Mouse (Mus musculus): ENCODE measurements around the gene Akap2. TPM values are rescaled to one million over a fixed set of nuclear protein-coding genes. Genes with fewer than 3 reads are reported as not detected.

Gene Akap2
- polyA plus RNA-seq (2012): 0.33 and 0.36 TPM in 2 replicates

GRCm38 (mm10) chr4:57717354-57717753, at the start of gene Akap2:
TSS of gene Akap2 (plus strand) at chr4:57717657.

GRCm38 (mm10) chr4:57916201-57916661, 198.8 kb downstream of the Akap2 start, which contains the start of gene D630039A03Rik:
TSS of gene D630039A03Rik (minus strand) at chr4:57916297.

Other genes starting within 250 kb of the Akap2 start
- gene Pakap, start 149.5 kb upstream of the Akap2 start, polyA plus RNA-seq (2012): 0.04 TPM in 1 of 2 replicates, not detected in the other
- 0.03 and 0.05 TPM in 2 replicates for gene D630039A03Rik, start 198.6 kb downstream of the Akap2 start, polyA plus RNA-seq (2012)
- 32.1 and 35.5 TPM in 2 replicates for gene Txn1, start 238.8 kb downstream of the Akap2 start, polyA plus RNA-seq (2012)